Mouse (Mus musculus) hematopoietic stem cell, adult 5-6 weeks (primary cell): ENCODE measurements at regions not wholly inside any gene's neighbourhood (a gene's known extent, or its start where the extent isn't known, plus 50 kb on each side); places are given as distances from the start of the nearest gene placed in this dataset.

Source experiments
- ATAC-seq, 2 experiments: fragments of 125-278 bp in 1 of 2; replicated peaks in 1 of 2; 2 replicates each; pipeline ENCODE4 v1.8.0; 2016 to 2017; ENCODE audit warnings: inconsistent platforms in 2 of 2, mild to moderate bottlenecking in 2 of 2, moderate number of reproducible peaks in 2 of 2, low read depth in 1 of 2, moderate TSS enrichment in 1 of 2; ENCODE audit not compliant: low FRiP score in 2 of 2, poor library complexity in 2 of 2, severe bottlenecking in 2 of 2, insufficient read depth in 1 of 2, low TSS enrichment in 1 of 2

DNA sequence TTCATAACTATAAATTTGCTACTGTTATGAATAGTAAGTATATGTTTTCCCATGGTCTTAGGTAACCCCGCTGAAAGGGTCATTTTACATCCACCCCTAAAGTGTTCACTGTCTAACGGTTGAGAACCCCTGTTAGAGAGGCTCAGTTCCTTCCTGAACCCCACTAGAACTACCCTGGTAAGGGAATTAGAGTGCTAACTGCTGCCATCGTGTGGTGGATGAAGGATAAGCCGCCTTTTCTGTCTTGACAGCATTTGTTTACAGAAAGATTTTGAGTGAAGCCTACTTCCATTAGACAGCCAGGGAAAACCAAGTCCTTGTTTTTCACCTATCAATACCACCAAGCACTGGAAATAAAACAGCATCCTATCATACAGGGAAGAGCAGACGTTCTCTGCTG lies 90.3 kb upstream of the Tbx22 start:
- peak; percentile 48 to 53; a peak in 2 of 4 replicates for ATAC-seq
